Mouse (Mus musculus): Measurements from ENCODE around the gene Rab43.

The Rab43 gene

DNA sequence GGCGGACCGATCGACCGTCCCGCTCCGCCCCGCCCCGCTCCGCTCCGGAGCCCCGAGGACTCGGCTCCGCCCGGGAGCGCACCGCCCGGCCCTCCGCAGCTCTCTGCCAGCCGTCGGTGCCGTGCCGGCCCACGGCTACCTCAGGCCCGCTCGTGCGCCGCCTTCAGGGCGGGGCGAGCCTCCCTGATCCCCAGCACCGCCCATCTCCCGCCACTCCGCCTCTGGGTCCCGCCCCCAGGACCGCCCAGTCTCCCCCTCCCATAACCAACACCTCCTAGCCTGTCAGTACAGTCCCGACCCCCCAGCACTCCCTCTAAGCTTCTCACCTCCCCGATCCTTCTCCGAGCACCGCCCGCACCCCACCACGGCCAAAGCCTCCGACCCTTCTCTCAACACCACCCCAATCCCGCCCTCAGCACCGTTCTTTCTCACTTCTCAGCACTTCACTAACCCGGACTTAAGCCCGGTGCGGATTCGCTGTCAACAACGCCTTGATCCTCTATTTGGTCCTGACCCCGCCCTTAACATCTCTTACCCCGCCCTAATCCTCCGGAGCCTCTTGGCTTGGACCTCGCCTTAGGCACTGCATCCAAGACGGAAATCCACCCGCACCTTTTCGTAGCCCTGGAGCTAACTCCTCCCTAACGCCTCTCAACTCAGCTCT is at the start of gene Rab43:
Rab43 (minus strand) TSS at position 490 of the 664 bp plus-strand sequence.
- DNase-seq: peak; percentile 97

DNA sequence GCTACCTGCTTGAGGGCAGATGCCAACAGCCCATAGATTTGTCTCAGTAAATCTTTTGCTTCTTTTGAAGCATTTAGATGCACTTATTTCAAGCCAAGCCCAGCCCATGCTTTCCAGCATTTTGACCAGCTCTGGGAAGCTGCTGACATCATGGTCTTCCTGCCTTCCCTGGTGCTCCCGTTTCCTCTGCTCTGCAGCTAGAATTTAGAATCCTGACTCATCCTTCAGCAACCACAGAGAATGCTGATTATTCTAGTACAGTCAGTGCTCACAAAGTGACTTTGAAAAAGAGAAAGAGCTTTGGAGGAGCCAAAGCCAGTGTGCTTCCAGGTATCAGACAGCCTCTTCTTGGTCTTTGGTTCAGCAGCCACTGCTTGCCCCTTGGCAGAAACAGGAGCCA is 45.1 kb upstream of the Rab43 start:
- DNase-seq: no peak

GRCm38 (mm10) chr6:87853446-87853845 is 41.5 kb upstream of the Rab43 start:
- no peak for DNase-seq

DNA sequence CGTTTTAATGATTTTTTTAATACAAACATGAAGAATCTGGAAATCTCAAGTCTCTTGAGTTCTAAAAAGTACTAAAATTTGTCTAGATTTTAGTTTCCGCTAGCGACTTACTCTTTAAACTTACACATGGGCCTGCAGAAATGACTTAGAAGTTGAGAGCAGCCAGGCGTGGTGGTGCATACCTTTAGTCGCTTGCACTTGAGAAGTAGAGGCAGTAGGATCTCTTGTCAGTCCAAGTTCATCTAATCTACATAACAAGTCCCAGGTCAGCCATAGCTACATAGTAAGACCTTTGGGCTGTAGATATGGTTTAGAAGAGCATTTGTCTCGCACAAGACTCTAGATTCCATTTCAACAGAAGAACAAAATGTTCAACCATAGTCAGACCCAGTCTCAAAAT is 39.9 kb upstream of the Rab43 start:
- no peak for DNase-seq

DNA sequence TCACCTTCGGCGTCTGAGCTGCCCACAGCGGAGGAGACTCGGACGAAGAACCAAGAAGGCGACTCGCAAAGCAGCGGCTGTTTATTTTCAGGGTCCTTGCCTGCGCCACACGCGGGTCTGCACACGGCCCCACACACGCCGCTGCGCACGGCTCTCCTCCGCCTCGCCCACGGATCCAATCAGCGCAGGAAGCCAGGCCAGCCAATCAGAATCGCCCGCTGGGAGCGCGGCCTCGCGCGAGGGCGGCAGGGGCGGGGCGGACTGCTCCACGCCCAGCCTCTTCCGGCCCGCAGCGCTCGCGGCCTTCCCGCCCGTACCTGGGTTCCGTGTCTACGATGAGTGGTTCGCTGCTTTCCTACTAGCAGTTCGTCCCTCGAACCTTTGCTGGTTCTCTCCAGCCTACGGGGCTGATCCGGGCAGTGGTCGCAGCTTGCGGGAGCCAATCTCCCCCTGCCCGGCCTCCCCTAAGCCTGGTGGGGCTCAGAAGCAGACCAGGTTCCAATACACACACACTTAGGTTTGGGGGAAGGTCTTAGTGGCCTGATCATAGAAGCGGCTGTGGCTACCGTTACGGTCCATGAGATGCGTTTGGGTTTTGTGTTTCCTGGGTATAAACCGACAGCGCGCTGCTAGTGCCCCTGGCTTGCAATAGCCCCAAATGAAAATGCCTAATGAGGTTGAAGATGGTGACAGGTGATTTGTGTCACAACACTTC is 39.1 kb upstream of the Rab43 start, which contains the start of gene Cnbp:
Cnbp (minus strand) TSS at position 207 of the 715 bp plus-strand sequence.
- DNase-seq: peak; percentile 98

DNA sequence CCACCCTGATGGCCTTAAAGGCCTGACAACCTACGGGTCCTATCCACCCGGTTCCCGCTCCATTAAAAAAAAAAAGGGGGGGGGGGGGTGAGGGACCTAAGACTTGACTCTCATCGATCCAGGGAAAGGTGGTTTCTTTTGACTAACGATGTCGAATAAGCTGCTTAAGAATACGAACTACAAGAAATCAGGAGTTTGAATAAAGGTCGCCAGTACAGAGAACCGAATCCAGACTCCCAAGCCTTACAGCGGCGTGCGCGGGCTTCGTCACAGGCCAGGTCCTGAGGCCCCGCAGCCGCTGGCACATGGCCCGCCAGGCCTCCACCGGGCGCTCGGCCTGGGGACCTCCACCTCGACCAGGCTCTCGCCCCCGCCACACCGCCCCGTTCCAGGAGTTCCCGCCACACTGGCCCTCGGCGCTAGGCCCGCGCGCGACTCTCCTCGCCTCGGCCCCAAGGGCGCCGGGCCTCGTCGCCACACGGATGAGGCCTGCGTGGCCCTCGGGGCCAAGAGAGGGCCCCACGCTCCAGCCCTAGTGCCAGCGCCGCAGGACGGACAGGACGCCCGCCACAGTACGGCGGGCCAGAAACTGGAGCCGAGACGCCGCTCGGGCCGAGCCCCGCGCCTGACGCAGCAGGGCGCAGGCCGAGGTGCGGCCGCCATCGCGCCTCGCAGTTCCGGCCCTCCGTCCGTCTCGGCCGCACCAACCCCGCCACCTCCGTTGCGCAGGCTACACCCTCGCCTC is 38.4 kb upstream of the Rab43 start:
- peak; percentile 55 for DNase-seq

DNA sequence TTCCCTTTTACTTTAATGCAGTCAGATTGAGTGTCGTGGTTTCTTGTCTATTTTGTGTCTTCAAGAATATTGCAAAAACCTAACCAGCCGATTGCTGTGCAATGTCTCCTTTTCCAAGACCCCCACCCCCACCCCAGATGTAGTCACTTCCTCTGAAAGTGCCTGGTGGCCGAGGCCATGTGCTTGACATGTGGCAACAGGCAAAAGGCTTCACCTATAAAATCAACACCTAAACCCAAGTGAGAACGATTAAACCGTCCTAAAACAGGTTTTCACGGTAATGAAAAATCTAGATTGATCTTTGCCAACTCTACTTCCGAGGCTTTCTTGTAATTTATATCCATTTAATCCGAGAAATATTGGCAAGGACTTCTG is 37.8 kb upstream of the Rab43 start:
- DNase-seq: no peak

DNA sequence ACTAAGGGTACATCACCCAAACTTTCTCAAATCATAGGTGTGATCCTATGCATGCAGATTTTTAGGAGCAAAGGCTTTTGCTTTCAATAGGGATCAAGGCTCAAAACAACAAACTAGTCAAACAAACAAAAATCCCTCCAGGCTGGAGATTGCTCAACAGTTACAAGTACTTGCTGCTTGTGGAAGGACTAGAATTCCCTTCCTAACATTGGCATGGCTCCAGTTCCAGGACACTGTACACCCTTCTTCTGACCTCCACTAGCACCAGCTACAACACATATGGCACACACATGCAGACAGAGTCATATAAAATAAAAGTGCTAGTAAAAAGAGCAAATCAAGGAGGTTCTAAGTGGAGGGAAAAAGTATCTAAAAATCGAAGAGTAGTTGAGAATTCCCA is 34.8 kb upstream of the Rab43 start:
- DNase-seq: no peak

- DNase-seq: no peak
Observed at GRCm38 (mm10) chr6:87845031-87845695, 33.2 kb upstream of the Rab43 start.

DNA sequence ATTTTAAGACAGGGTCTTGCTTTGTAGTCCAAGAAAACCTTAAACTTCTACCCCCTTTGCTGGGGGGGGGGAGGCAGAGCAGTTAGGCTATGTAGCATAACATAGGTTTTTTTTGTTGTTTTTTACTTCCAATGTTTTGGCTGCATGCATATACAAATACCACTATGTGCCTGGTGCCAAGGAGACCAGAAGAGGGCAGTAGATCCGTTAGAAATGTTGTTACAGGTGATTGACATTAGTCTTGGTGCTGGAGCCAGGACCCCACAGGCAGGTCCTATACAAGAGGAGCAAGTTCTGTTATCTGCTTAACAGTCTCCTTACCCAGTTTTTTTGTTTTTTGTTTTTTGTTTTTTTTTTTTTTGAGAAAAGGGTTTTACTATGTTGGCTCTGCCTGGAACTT is 30.3 kb upstream of the Rab43 start:
- DNase-seq: no peak

DNA sequence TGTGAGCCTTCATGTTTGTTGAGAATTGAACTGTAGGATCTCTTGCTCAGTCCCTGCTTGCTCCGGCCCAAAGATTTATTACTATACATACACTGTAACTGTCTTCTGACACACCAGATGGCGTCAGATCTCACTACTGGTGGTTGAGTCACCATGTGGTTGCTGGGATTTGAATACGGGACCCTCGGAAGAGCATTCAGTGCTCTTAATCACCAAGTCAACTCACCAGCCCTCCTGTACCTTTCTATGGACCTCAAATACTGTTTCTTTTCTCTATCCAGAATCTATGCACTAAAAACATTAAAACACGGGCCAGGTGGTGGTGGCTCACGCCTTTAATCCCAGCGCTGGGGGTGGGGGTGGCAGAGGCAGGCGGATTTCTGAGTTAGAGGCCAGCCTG is 29.7 kb upstream of the Rab43 start:
- DNase-seq: no peak

DNA sequence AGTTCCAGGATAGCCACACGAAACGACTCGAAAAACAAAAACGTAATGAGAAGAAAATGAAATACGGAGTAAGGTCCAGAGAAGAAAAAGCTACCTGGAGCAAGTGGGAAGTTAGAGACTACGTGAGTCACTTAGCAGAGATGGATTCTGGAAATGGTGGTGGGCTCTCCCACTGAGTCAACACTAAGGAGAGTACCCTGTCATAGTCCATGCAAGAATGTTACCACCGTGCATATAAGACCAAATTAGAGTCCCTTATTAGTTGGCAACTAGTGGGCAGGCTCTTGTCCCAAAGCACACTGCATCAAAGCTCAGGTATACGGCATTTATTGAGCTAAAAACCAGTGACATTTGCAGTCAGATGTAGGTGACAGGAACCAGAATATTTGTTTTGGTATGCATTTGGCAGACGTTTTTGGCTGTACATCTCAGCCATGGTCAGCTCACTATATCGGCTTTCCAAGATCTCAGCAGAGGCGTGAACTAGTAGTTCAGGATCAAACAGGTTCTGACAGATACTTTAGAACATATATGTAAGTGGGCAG is 27.9 kb upstream of the Rab43 start:
- no peak for DNase-seq

DNA sequence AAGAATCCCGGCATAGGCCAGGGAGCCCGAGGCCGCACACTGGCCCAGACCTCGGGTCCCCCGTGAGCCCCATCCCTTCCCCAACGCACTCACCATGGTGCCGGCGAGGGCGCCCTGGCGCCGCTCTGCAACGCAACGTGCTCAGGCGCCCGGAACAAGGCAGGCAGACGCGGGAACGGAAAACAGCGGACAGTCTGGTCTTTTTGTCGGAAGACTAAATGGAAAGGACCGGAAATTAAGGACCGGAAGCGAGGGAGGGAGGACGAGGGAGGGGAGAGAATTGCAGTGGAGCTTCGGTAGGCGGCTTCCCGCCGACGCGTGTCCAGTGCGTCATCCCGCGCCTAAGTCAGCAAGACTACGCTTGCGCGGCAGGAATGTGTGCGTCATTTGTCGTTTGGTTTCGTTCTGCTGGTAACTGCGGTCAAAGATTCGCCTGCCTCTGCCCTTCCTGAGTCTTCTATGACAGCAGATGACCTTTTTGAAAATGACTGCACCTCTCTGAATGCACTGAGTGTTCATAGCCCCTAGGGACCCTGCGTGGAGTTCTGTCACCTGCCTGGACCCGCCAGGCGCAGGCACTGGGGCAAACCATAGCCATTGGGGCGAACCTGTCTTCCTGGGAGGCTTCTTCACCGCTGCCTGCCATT is 26.7 kb upstream of the Rab43 start, which contains the start of gene Isy1:
Isy1 (minus strand) TSS at position 248 of the 647 bp plus-strand sequence.
- DNase-seq: peak; percentile 97

DNA sequence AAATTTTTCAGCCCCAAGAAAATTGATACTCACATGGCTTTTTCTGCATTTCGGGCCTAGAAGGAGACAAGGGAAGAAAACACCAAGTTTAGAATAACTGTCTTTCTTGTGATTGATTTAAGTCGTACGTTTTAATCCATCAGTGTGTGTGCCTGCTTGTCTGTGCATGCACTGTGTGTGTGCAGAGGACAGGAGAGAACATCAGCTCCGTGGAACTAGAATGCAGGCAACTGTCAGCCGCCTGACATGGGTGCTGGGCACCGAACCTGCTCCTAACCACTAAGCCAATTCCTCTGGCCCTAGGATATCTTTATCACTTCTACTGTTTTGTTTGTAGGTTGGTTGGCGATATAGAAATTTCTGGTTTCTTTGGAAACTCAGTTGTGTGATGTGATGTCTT is 23.7 kb upstream of the Rab43 start, which contains the start of gene Gm45140:
Gm45140 (minus strand) TSS at position 101 of the 400 bp plus-strand sequence.
- no peak for DNase-seq

DNA sequence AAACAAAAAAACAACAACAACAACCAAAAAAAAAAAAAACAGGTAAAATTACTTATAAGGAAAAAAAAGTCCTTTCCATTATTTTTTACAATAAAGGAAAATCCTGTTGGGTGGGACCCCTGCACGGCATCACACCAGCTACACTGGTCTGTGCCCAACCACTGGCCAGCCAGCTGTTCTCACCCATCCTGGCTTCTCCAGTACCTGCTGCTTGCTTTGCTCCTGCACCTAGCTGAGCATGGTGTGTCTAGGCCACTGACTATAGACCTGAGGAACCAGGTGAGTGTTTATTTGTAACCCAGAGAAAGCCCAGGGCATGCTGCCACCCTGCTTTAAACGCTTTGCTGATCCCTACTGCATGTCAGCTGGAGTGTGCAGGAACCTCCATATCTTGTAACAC is 8.4 kb upstream of the Rab43 start:
- DNase-seq: no peak

DNA sequence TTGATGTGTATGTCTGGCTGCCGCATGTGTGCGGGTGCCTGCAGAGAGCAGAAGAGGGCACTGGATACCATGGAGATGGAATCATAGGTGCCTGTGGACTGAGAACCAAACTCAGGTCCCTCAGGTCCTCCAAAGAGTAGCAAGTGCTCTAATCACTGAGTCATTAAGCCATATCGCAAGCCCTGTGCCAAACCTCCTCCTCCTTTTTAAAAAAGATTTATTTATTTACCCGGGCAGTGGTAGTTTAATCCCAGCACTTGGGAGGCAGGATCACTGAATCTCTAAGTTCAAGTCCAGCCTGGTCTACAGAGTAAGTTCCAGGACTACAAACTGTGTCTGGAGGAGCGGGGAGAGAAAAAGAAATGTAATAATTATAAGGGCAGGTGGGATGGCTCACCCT is 2.5 kb upstream of the Rab43 start:
- DNase-seq: no peak

DNA sequence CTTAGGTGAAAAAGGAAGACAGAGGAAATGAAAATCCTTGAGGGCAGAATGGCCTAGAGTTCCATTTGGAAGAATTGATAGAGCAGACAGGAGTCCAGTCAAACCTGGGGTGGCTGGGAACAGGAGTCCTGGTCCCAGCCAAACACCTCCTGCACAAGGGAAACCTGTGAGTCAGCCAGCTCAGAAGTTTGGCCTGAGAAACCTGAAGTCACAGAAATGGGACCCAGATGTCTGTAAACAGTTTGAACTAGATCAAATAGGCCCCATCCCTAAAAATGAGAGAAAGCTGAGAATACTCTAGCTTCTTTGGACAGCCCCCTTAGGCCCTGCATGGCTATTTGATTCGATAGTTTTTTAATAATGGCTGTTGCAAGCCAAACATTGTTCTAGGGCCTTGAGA is 692 bp upstream of the Rab43 start:
- DNase-seq: no peak

GRCm38 (mm10) chr6:87810713-87811669 is 973 bp downstream of the Rab43 start:
- DNase-seq: peak; percentile 87

- no peak for DNase-seq
Observed at GRCm38 (mm10) chr6:87810311-87810710, 1.7 kb downstream of the Rab43 start.

DNA sequence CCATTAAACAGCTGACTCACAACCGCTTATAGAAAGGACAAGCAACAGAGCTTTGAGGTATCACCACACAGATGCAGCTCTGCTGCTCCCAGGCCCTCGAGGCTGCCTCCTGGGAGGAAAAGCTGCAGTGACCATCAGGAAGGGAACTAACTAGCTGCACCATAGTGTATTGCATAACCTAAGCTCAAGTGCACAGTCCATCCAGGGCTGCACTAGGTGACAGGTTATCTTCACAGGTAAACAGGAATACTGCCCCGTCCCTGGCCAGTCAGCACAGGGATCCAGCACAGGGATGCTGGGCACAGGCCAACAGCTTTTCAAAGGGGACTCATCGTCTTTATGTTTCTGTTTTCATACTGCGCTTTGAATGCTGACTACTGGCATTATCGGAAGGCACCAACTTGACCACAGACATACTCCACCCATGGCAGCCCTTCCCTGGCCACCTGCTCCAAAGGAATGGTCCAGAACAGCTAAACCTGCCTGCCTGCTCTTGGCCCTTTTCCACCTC is 2.3 kb downstream of the Rab43 start:
- DNase-seq: no peak

- DNase-seq: no peak
Observed at GRCm38 (mm10) chr6:87809144-87809543, 2.8 kb downstream of the Rab43 start.

Data from lung, postnatal 10 days (tissue).